Mouse (Mus musculus) lung, adult 2 months (tissue): ENCODE data around the gene Mcpt4. TPM values are rescaled to one million over a fixed set of nuclear protein-coding genes. Genes with fewer than 3 reads are reported as not detected.
"Not testable (repeated sequence)": the region's sequence is repeated elsewhere in the genome, so short reads cannot be mapped to it uniquely, and the experiment has no call there.

Experiments
- DNase-seq: peaks from one replicate; pipeline ENCODE4 v3.0.0; 2022
- H3K4me1 ChIP-seq: fragments of 200-500 bp; 2 replicates; pipeline ENCODE4 v1.6.1; 2011; ENCODE audit warnings: low read length; ENCODE audit not compliant: control insufficient read depth, insufficient read depth
- H3K4me3 ChIP-seq: fragments of 200-500 bp; replicated peaks from 2 replicates; pipeline ENCODE3; 2011; ENCODE audit warnings: low read depth, mild to moderate bottlenecking, control low read depth, low read length; ENCODE audit errors: extremely low read depth
- CTCF ChIP-seq: fragments of 200-500 bp; IDR thresholded peaks from 2 replicates; pipeline ENCODE4 v1.5.1; 2011; ENCODE audit warnings: mild to moderate bottlenecking, low read length, control low read depth; ENCODE audit not compliant: insufficient read depth
- POLR2A ChIP-seq: fragments of 200-500 bp; IDR thresholded peaks from 2 replicates; pipeline ENCODE4 v1.6.1; 2011; ENCODE audit warnings: low read depth, mild to moderate bottlenecking, control low read depth, low read length, borderline replicate concordance; ENCODE audit errors: extremely low read depth
- WGBS: fragments of 180-500 bp; shearing (Covaris S2); methylation state at CpG from one replicate; pipeline ENCODE4 v1.1.7; 2018; 5-methylcytosine and 5-hydroxymethylcytosine counted together
- polyA plus RNA-seq: library from polyadenylated mRNA; depleted of rRNA; stranded (reverse); fragments of >200 nt; gene quantifications from 2 replicates; pipeline ENCODE4 v1.2.3, GENCODE M21; 2012; rRNA removed

The Mcpt4 gene
- polyA plus RNA-seq, 1 experiment = 1.8 TPM

DNA sequence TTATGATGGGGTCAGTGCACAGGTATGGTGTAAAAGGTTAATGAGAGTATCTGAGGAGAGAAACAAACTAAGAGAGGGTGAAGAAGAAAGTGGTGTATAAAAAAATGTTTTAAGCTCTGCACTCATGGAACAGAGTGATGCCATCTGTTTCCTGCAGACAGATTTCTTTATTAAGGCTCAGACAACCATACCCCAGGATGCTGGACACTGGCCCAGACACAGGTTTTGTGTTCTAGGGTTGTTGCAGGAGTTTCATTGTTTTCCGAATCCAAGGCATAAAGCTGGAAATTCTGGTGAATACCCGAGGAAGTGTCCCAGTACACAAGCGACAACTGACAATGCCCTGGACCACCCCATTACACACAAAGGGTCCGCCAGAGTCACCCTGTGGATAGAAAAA is 19.9 kb upstream of the Mcpt4 start:
- no peak for DNase-seq
- TF ChIP-seq CTCF (no peak), POLR2A (no peak)
- no peaks in the 10 kb centered on the region for H3K4me1 ChIP-seq
- no peak overlapping the region for H3K4me3 ChIP-seq
- 72% methylated on average over 4 of the region's 4 CpGs for WGBS

- TF ChIP-seq POLR2A = no peak
- no peak for TF ChIP-seq CTCF
- DNase-seq = no peak
- Histone ChIP-seq H3K4me3 (no peak overlapping the region), H3K4me1 (no peaks in the 10 kb centered on the region)
- 66% methylated on average over 4 of the region's 4 CpGs for WGBS
Observed at GRCm38 (mm10) chr14:56057722-56058121, 4.4 kb downstream of the Mcpt4 start.

DNA sequence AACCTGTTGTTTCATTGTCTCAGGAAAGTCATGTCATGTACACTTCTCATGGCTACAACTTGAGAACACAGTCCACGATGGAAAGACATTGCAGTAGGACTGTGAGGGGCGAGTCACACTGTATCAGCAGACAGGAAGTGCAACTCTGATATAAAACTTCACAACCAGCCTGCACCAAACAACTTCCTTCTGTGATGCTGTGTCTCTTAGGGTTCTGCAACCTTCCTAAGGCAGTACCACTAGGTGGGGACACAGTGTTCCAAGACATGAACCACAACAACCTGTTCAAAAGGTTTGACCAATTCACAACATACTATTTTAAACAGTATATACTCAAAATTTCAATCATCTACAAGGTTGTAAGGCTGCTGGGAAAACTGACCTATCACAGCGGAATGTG is 6.7 kb downstream of the Mcpt4 start:
- DNase-seq = no peak
- WGBS = 58% methylated on average over 3 of the region's 3 CpGs
- TF ChIP-seq POLR2A (no peak), CTCF (no peak)
- Histone ChIP-seq H3K4me1 (no peaks in the 10 kb centered on the region), H3K4me3 (no peak overlapping the region)

DNA sequence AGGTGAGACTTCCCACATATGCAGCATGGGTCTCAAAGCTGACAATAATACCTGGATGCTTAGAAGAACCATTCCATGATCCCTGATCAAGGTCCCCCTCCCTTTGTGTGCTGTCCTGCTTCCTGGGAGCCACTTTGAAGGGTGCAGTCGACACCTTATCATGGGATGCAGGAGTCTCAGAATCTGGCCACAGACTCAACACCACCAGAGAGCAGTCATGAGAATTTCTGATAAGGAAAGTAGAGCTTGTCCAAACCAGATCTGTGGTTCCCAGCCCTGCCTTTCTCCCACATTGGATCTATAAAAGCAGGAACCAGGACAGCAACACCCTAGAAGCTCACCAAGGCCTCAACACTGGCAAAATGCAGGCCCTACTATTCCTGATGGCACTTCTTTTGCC is 20.3 kb downstream of the Mcpt4 start, which contains the start of gene Mcpt2:
Gene Mcpt2 (plus strand): TSS at position 250 of the 400 bp plus-strand sequence.
- 61% methylated on average over 1 of the region's 1 CpGs for WGBS
- DNase-seq, H3K4me3 ChIP-seq, H3K4me1 ChIP-seq: not testable (repeated sequence)

DNA sequence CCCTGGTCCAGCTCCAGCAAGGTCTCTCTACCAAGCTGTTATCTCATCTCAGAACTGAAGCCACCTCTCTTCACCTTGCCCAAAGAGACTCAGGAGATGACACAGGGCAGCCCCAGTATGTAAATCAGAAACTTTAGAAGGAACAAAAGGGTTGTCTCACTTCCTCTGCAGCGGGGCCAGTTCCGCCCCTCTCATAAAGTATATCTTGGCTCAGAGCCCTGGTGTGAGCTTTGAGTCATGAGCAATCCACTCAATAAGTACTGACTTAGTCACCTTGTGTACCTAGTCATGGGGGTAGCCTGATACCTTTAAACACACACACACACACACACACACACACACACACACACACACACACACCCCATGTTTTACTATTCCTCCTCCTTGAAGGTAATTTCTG is 27.7 kb downstream of the Mcpt4 start:
- DNase-seq = no peak
- H3K4me1 ChIP-seq = no peaks in the 10 kb centered on the region
- H3K4me3 ChIP-seq = no peak overlapping the region
- 19% methylated on average over 2 of the region's 2 CpGs for WGBS
- TF ChIP-seq CTCF (no peak), POLR2A (no peak)

GRCm38 (mm10) chr14:56030395-56030794 is 31.7 kb downstream of the Mcpt4 start, which contains the start of gene Mcpt9:
Mcpt9 (minus strand) TSS chr14:56030495.
- DNase-seq, H3K4me3 ChIP-seq, H3K4me1 ChIP-seq: not testable (repeated sequence)
- WGBS = 66% methylated on average over 3 of the region's 3 CpGs

DNA sequence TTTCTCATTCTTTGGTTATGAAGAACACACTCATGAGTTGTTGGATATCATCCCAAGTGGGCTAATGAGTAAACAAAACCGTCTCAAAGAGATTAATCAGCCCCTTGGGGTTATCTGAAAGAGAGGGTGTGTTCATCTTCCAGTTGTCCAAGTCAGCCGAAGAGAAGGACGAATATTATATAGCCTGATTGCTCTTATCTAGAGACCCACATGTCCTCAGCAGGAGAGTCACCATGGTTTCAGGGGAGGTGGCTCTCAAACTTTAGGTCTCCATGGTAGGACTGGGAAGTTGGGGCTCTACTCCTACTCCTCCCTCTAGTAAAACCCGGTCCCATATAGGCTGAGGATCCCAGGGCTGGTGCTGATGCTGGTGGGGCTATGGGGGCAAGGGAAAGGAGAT is 40.8 kb downstream of the Mcpt4 start:
- not testable (repeated sequence) for DNase-seq, H3K4me3 ChIP-seq, H3K4me1 ChIP-seq
- WGBS = 61% methylated on average over 4 of the region's 4 CpGs

DNA sequence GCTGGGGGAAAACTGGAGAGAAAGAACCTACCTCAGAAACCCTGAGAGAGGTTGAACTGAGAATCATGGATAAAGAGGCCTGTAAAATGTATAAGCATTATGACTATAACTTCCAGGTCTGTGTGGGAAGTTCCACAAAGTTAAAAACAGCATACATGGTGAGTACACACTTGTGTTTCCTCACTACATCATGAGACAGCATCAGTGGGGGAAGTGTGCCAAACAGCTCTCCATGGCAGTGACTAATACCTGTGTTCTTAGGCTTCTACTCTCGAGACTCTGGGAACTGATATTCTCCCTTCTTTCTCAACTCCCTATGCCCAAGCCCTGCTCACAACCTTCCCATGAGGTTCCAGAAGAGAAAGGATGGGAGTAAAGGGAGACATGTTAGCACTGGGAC is 42.7 kb downstream of the Mcpt4 start:
- Histone ChIP-seq H3K4me3 (no peak overlapping the region), H3K4me1 (no peaks in the 10 kb centered on the region)
- 34% methylated on average over 1 of the region's 1 CpGs for WGBS
- no peak for TF ChIP-seq POLR2A
- TF ChIP-seq CTCF = no peak
- DNase-seq = no peak

DNA sequence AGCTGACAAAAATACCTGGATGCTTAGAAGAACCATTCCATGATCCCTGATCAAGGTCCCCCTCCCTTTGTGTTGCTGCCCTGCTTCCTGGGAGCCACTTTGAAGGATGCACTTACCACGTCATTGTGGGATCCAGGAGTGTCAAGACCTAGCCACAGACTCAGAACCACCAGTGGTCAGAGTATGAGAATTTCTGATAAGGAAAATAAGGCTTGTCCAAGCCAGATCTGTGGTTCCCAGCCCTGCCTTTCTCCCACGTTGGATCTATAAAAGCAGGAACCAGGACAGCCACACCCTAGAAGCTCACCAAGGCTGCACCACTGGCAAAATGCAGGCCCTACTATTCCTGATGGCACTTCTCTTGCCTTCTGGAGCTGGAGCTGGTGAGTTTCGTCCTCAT is 44.4 kb downstream of the Mcpt4 start, which contains the start of gene Mcpt1:
Gene Mcpt1 (plus strand): TSS at position 301 of the 400 bp plus-strand sequence.
- WGBS = 65% methylated on average over 3 of the region's 3 CpGs
- DNase-seq, H3K4me3 ChIP-seq, H3K4me1 ChIP-seq: not testable (repeated sequence)

GRCm38 (mm10) chr14:56013924-56014323 is 48.2 kb downstream of the Mcpt4 start:
- no peak for DNase-seq
- whole genome bisulfite sequencing = 92% methylated on average over 2 of the region's 2 CpGs
- TF ChIP-seq POLR2A (no peak), CTCF (no peak)
- H3K4me3 ChIP-seq = no peak overlapping the region
- no peaks in the 10 kb centered on the region for H3K4me1 ChIP-seq

GRCm38 (mm10) chr14:56013147-56013546 is 49.0 kb downstream of the Mcpt4 start:
- 57% methylated on average over 3 of the region's 3 CpGs for WGBS
- H3K4me3 ChIP-seq = no peak overlapping the region
- TF ChIP-seq POLR2A (no peak), CTCF (no peak)
- no peaks in the 10 kb centered on the region for H3K4me1 ChIP-seq
- DNase-seq = no peak

Other genes with a start within 250 kb of the Mcpt4 start
- gene Nfatc4, start 239.2 kb downstream of the Mcpt4 start, polyA plus RNA-seq = 26.4 and 27.3 TPM in 2 replicates
- 9.4 and 12.4 TPM in 2 replicates for gene Nynrin, start 208.3 kb downstream of the Mcpt4 start, polyA plus RNA-seq
- 0.15 and 0.34 TPM in 2 replicates for gene Cbln3, start 177.9 kb downstream of the Mcpt4 start, polyA plus RNA-seq
- 20.3 and 24.2 TPM in 2 replicates for gene Khnyn, start 177.4 kb downstream of the Mcpt4 start, polyA plus RNA-seq
- 37.6 and 51.9 TPM in 2 replicates for gene Sdr39u1, start 162.0 kb downstream of the Mcpt4 start, polyA plus RNA-seq
- gene Cma1, start 117.6 kb downstream of the Mcpt4 start, polyA plus RNA-seq = 1.8 and 1.9 TPM in 2 replicates
- not detected in 2 replicates for gene Cma2, start 111.3 kb downstream of the Mcpt4 start, polyA plus RNA-seq
- gene Mcpt1, start 44.3 kb downstream of the Mcpt4 start, polyA plus RNA-seq = not detected in 2 replicates
- not detected in 2 replicates for gene Mcpt9, start 31.8 kb downstream of the Mcpt4 start, polyA plus RNA-seq
- gene Mcpt2, start 20.3 kb downstream of the Mcpt4 start, polyA plus RNA-seq = not detected in 2 replicates
- not detected in 2 replicates for gene Mcpt8, start 23.0 kb upstream of the Mcpt4 start, polyA plus RNA-seq
- 0.20 TPM in 1 of 2 replicates, not detected in the other for gene Ctsg, start 40.3 kb upstream of the Mcpt4 start, polyA plus RNA-seq
- not detected in 2 replicates for gene Gzme, start 58.3 kb upstream of the Mcpt4 start, polyA plus RNA-seq
- not detected in 2 replicates for gene Gzmd, start 70.3 kb upstream of the Mcpt4 start, polyA plus RNA-seq
- gene Gzmg, start 97.3 kb upstream of the Mcpt4 start, polyA plus RNA-seq = not detected in 2 replicates
- not detected in 2 replicates for gene Gzmn, start 112.3 kb upstream of the Mcpt4 start, polyA plus RNA-seq
- not detected in 2 replicates for gene Gzmf, start 149.1 kb upstream of the Mcpt4 start, polyA plus RNA-seq
- gene Gzmc, start 172.3 kb upstream of the Mcpt4 start, polyA plus RNA-seq = not detected in 2 replicates
- gene Gzmb, start 199.9 kb upstream of the Mcpt4 start, polyA plus RNA-seq = 1.9 and 2.4 TPM in 2 replicates